Mouse (Mus musculus) G1E (cell line): ENCODE data around the gene 4930596D02Rik. TPM values are rescaled to one million over a fixed set of nuclear protein-coding genes. Genes with fewer than 3 reads are reported as not detected.

Experiments
- ATAC-seq: 2 replicates; pipeline ENCODE4 v1.8.0; 2016; ENCODE audit warnings: mild to moderate bottlenecking; ENCODE audit not compliant: insufficient number of reproducible peaks, poor library complexity, low FRiP score, severe bottlenecking; ENCODE audit errors: extremely low read depth
- DNase-seq: peaks from one replicate; pipeline ENCODE4 v3.0.0; 2012; ENCODE audit warnings: low spot score
- H3K27me3 ChIP-seq: 2 replicates; pipeline ENCODE4 v1.6.1; 2012; ENCODE audit warnings: mild to moderate bottlenecking, low read length, inconsistent platforms; ENCODE audit not compliant: insufficient read depth
- H3K36me3 ChIP-seq: replicated peaks from 2 replicates; pipeline ENCODE3; 2012; ENCODE audit warnings: mild to moderate bottlenecking, inconsistent platforms
- H3K4me1 ChIP-seq: 2 replicates; pipeline ENCODE4 v1.6.1; 2012; ENCODE audit warnings: low read depth, low read length, inconsistent platforms, mixed read lengths; ENCODE audit not compliant: insufficient read depth
- H3K4me3 ChIP-seq: 2 replicates; pipeline ENCODE4 v1.5.1; 2012; ENCODE audit warnings: low read depth, mild to moderate bottlenecking, inconsistent platforms, low read length, moderate library complexity, mixed read lengths
- H3K9me3 ChIP-seq: replicated peaks from 2 replicates; pipeline ENCODE4 v1.6.1; 2012; ENCODE audit warnings: inconsistent platforms
- CTCF ChIP-seq: IDR thresholded peaks from 2 replicates; pipeline ENCODE4 v1.5.1; 2012; ENCODE audit warnings: low read depth, low read length, inconsistent platforms, mixed read lengths
- GATA1 ChIP-seq: IDR thresholded peaks from 2 replicates; pipeline ENCODE4 v1.6.1; 2012; ENCODE audit warnings: borderline replicate concordance, low read length, inconsistent platforms, mixed read lengths
- GATA2 ChIP-seq: IDR thresholded peaks from 2 replicates; pipeline ENCODE4 v1.6.1; 2012; ENCODE audit warnings: low read depth, low read length, inconsistent platforms, borderline replicate concordance
- POLR2AphosphoS5 ChIP-seq: IDR thresholded peaks from 2 replicates; pipeline ENCODE4 v1.6.1; 2012; ENCODE audit warnings: low read depth, low read length, inconsistent platforms; ENCODE audit not compliant: insufficient replicate concordance
- TAL1 ChIP-seq: conservative IDR thresholded peaks from 2 replicates; pipeline ENCODE4 v1.6.1; 2012; ENCODE audit warnings: low read depth, low read length, inconsistent platforms, mixed read lengths
- polyA plus RNA-seq: library from polyadenylated mRNA; stranded (reverse); fragments of >175 nt; gene quantifications from 2 replicates; pipeline ENCODE4 v1.2.3, GENCODE M21; 2012
- total RNA-seq, 2 experiments: library from RNA; stranded (forward) in 1 of 2; stranded (reverse) in 1 of 2; fragments of 200-1000 nt in 1 of 2; fragments of >200 nt in 1 of 2; fragmentation: Nextera tagmentation in 1 of 2; gene quantifications; 2 replicates each; pipeline ENCODE4 v1.2.3; 2014 to 2017

The 4930596D02Rik gene
- not detected in 2 replicates for total RNA-seq (2014; fragmentation: Nextera tagmentation)
- total RNA-seq (2017): 0.11 TPM in 1 of 2 replicates, not detected in the other
- not detected in 2 replicates for polyA plus RNA-seq

GRCm38 (mm10) chr14:35811878-35812277, at the start of gene 4930596D02Rik:
TSS of gene 4930596D02Rik (minus strand) at chr14:35811978.
- DNase-seq (no peak), ATAC-seq (no peak)
- H3K4me3 ChIP-seq: no peak within 1 kb of the TSS
- TF ChIP-seq POLR2AphosphoS5 (no peak), TAL1 (no peak), CTCF (no peak), GATA1 (no peak), GATA2 (no peak)
- no peaks in the 10 kb centered on the region for H3K4me1 ChIP-seq
- no peaks in the 10 kb centered on the region for H3K36me3 ChIP-seq
- no peaks in the 10 kb centered on the region for H3K27me3 ChIP-seq
- H3K9me3 ChIP-seq: no peaks in the 10 kb centered on the region; the same call in 1 of the 2 replicates

GRCm38 (mm10) chr14:35853254-35853653, 41.5 kb upstream of the 4930596D02Rik start:
- H3K27me3 ChIP-seq: no peaks in the 10 kb centered on the region
- ATAC-seq: no peak
- no peak for TF ChIP-seq GATA1
- TF ChIP-seq GATA2: no peak
- TF ChIP-seq TAL1: no peak
- no peak for TF ChIP-seq POLR2AphosphoS5
- no peak for TF ChIP-seq CTCF
- H3K4me3 ChIP-seq: no peak overlapping the region
- no peak for DNase-seq
- H3K4me1 ChIP-seq: no peaks in the 10 kb centered on the region
- 0 out of 2 replicates have a peak, but pooled peaks cover 3% of the 10 kb centered on the region for H3K9me3 ChIP-seq
- H3K36me3 ChIP-seq: no peaks in the 10 kb centered on the region

- no peak for TF ChIP-seq CTCF
- no peak for TF ChIP-seq GATA1
- TF ChIP-seq TAL1: no peak
- no peak for TF ChIP-seq GATA2
- TF ChIP-seq POLR2AphosphoS5: no peak
- Histone ChIP-seq H3K9me3 (peaks cover 2% of the 10 kb centered on the region; the same call in 1 of the 2 replicates), H3K27me3 (no peaks in the 10 kb centered on the region), H3K4me1 (no peaks in the 10 kb centered on the region), H3K4me3 (no peak overlapping the region), H3K36me3 (no peaks in the 10 kb centered on the region)
- DNase-seq (no peak), ATAC-seq (no peak)
Observed at GRCm38 (mm10) chr14:35845271-35845670, 33.5 kb upstream of the 4930596D02Rik start.

DNA sequence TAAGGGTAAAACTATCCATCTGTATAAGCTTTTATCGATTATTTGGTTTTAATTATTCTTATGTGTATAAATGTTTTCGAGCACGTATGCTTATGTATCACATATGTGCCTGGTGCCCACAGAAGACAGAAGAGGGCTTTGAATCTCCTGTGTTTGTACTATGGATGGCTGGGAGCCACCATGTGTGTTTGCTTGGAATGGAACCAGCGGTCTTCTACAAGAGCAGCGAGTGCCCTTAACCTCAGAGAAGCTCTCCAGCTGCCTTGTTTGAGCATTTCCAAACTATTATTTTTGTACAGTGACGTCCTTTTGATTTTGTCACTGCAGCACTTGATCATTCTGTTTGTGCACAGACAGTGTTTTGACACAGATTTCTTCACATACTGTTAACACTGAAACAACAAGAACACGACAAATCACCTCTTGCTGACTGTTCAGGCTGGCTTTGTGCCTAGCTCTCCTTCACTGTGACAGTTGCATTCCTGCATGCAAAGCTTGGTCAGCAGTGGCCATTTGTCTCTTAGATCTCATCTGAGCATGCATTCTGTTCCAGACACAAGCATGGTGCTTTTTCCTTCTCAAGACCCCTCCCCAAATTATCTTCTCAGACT, 30.4 kb upstream of the 4930596D02Rik start:
- peaks cover 2% of the 10 kb centered on the region; the same call in 1 of the 2 replicates for H3K9me3 ChIP-seq
- DNase-seq: no peak
- H3K4me1 ChIP-seq: no peaks in the 10 kb centered on the region
- H3K36me3 ChIP-seq: no peaks in the 10 kb centered on the region
- H3K4me3 ChIP-seq: no peak overlapping the region
- H3K27me3 ChIP-seq: no peaks in the 10 kb centered on the region
- no peak for ATAC-seq
- TF ChIP-seq GATA2 (no peak), CTCF (no peak), POLR2AphosphoS5 (no peak), TAL1 (no peak), GATA1 (no peak)

GRCm38 (mm10) chr14:35792656-35793213, 19.0 kb downstream of the 4930596D02Rik start:
- Histone ChIP-seq H3K4me1 (no peaks in the 10 kb centered on the region), H3K27me3 (no peaks in the 10 kb centered on the region), H3K4me3 (no peak overlapping the region), H3K9me3 (no peaks in the 10 kb centered on the region), H3K36me3 (no peaks in the 10 kb centered on the region)
- TF ChIP-seq GATA2 (no peak), CTCF (no peak), GATA1 (no peak)
- ATAC-seq (no peak), DNase-seq (no peak)

DNA sequence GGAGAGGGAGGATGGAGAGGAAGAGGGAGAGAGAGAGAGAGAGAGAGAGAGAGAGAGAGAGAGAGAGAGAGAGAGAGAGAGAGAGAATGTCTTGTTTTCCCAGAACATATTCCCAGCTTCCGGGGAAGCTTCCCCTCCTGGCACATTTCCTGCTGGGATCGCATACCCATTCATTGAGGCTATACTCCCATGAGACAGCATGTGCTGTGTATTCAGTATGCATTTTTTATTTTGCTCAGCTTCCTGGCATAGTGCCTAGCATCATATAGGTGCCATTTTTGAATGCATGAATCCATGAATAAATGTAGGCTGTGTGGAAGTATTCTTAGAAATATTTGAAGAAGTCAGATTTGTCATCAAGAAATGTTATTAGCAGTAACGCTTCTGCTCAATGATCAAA, 31.7 kb downstream of the 4930596D02Rik start:
- Histone ChIP-seq H3K9me3 (no peaks in the 10 kb centered on the region), H3K36me3 (no peaks in the 10 kb centered on the region), H3K4me3 (no peak overlapping the region), H3K27me3 (no peaks in the 10 kb centered on the region), H3K4me1 (no peaks in the 10 kb centered on the region)
- DNase-seq: no peak
- ATAC-seq: no peak
- no peak for TF ChIP-seq POLR2AphosphoS5
- no peak for TF ChIP-seq GATA2
- no peak for TF ChIP-seq GATA1
- no peak for TF ChIP-seq TAL1
- TF ChIP-seq CTCF: no peak

- no peak overlapping the region for H3K4me3 ChIP-seq
- no peaks in the 10 kb centered on the region for H3K4me1 ChIP-seq
- no peak for DNase-seq
- no peaks in the 10 kb centered on the region for H3K27me3 ChIP-seq
- ATAC-seq: no peak
- no peaks in the 10 kb centered on the region for H3K9me3 ChIP-seq
- no peaks in the 10 kb centered on the region for H3K36me3 ChIP-seq
- TF ChIP-seq GATA2 (no peak), GATA1 (no peak), TAL1 (no peak)
Observed at GRCm38 (mm10) chr14:35773306-35773705, 38.5 kb downstream of the 4930596D02Rik start.
